Mouse (Mus musculus) ES-CJ7 (cell line): ENCODE data around the gene Vps39.
A peak's percentile ranks its signal among the peaks of the same experiment; 100 is the strongest.

Experiments
- DNase-seq: peaks from one replicate; pipeline ENCODE4 v3.0.0; 2011; ENCODE audit warnings: low read depth, low spot score

The Vps39 gene

GRCm38 (mm10) chr2:120299866-120300265 lies 53.1 kb downstream of the Vps39 start:
- no peak for DNase-seq

- no peak for DNase-seq
Observed at GRCm38 (mm10) chr2:120296160-120296559, 56.8 kb downstream of the Vps39 start.

GRCm38 (mm10) chr2:120291471-120292078 lies 61.4 kb downstream of the Vps39 start:
- DNase-seq: no peak

- no peak for DNase-seq
Observed at GRCm38 (mm10) chr2:120288995-120289394, 63.9 kb downstream of the Vps39 start, which contains the start of gene Pla2g4d. Gene Pla2g4d, minus strand, starts transcription at chr2:120289197.

GRCm38 (mm10) chr2:120288401-120288800 lies 64.5 kb downstream of the Vps39 start:
- DNase-seq: no peak

GRCm38 (mm10) chr2:120285639-120286038 lies 67.3 kb downstream of the Vps39 start:
- no peak for DNase-seq

GRCm38 (mm10) chr2:120284705-120285104 lies 68.2 kb downstream of the Vps39 start:
- DNase-seq: no peak

- DNase-seq: no peak
Observed at GRCm38 (mm10) chr2:120284094-120284493, 68.8 kb downstream of the Vps39 start.

GRCm38 (mm10) chr2:120283550-120283949 lies 69.4 kb downstream of the Vps39 start:
- no peak for DNase-seq

- DNase-seq: peak; percentile 39
Observed at GRCm38 (mm10) chr2:120281221-120281620, 71.7 kb downstream of the Vps39 start.

- peak; percentile 45 for DNase-seq
Observed at GRCm38 (mm10) chr2:120279961-120280360, 73.0 kb downstream of the Vps39 start.

GRCm38 (mm10) chr2:120276951-120277350 lies 76.0 kb downstream of the Vps39 start:
- no peak for DNase-seq

- peak; percentile 81 for DNase-seq
Observed at GRCm38 (mm10) chr2:120268635-120269034, 84.3 kb downstream of the Vps39 start.
